Mouse (Mus musculus) gastrocnemius, postnatal 14 days (tissue): ENCODE data around the gene Cuedc2. TPM values are rescaled to one million over a fixed set of nuclear protein-coding genes. Genes with fewer than 3 reads are reported as not detected.

Experiments
- DNase-seq: peaks from one replicate; pipeline ENCODE4 v3.0.0; 2021; ENCODE audit warnings: mixed read lengths
- intact Hi-C: fragments of 180-260 bp; cut with DNase I; formaldehyde crosslinking; loops from one replicate; pipeline ENCODE4 v1.15.1; 2025; ENCODE audit warnings: low total_unique reads
- total RNA-seq, 2 experiments: library from RNA; stranded (reverse); gene quantifications; 2 replicates each; pipeline ENCODE4 v1.2.3; 2021

Cuedc2 gene
- total RNA-seq, 2 experiments from 2014 or later = 68.7 to 79.0 TPM

- intact Hi-C loops = no loop called here
- peak; percentile 3 for DNase-seq
Observed at GRCm38 (mm10) chr19:46324366-46324765, 14.1 kb downstream of the Cuedc2 start.

GRCm38 (mm10) chr19:46323716-46324115 lies 14.8 kb downstream of the Cuedc2 start:
- intact Hi-C loops = no loop called here
- DNase-seq = peak; percentile 1

GRCm38 (mm10) chr19:46322996-46323572 lies 15.4 kb downstream of the Cuedc2 start:
- intact Hi-C loops = no loop called here
- no peak for DNase-seq

- intact Hi-C loops = no loop called here
- peak; percentile 2 for DNase-seq
Observed at GRCm38 (mm10) chr19:46322144-46322995, 16.1 kb downstream of the Cuedc2 start.

- intact Hi-C loops = no loop called here
- peak; percentile 8 for DNase-seq
Observed at GRCm38 (mm10) chr19:46321101-46321943, 17.2 kb downstream of the Cuedc2 start.

GRCm38 (mm10) chr19:46320076-46320785 lies 18.3 kb downstream of the Cuedc2 start:
- DNase-seq = no peak
- intact Hi-C loops = no loop called here

GRCm38 (mm10) chr19:46318586-46319378 lies 19.7 kb downstream of the Cuedc2 start:
- peak; percentile 68 for DNase-seq
- intact Hi-C loops = no loop called here

GRCm38 (mm10) chr19:46318031-46318471 lies 20.5 kb downstream of the Cuedc2 start:
- DNase-seq = peak; percentile 23
- intact Hi-C loops = no loop called here

GRCm38 (mm10) chr19:46317546-46317885 lies 21.0 kb downstream of the Cuedc2 start:
- peak; percentile 3 for DNase-seq
- intact Hi-C loops = no loop called here

- peak; percentile 6 for DNase-seq
- intact Hi-C loops = no loop called here
Observed at GRCm38 (mm10) chr19:46316846-46317545, 21.5 kb downstream of the Cuedc2 start.

- no peak for DNase-seq
- intact Hi-C loops = no loop called here
Observed at GRCm38 (mm10) chr19:46315752-46316610, 22.5 kb downstream of the Cuedc2 start.

- DNase-seq = no peak
- intact Hi-C loops = no loop called here
Observed at GRCm38 (mm10) chr19:46314872-46315742, 23.4 kb downstream of the Cuedc2 start.

- DNase-seq = peak; percentile 3
- intact Hi-C loops = no loop called here
Observed at GRCm38 (mm10) chr19:46314151-46314601, 24.3 kb downstream of the Cuedc2 start.

- intact Hi-C loops = no loop called here
- DNase-seq = no peak
Observed at GRCm38 (mm10) chr19:46313591-46313990, 24.9 kb downstream of the Cuedc2 start.

GRCm38 (mm10) chr19:46313116-46313515 lies 25.4 kb downstream of the Cuedc2 start:
- intact Hi-C loops = no loop called here

GRCm38 (mm10) chr19:46312566-46312965 lies 25.9 kb downstream of the Cuedc2 start:
- DNase-seq = peak; percentile 2
- intact Hi-C loops = no loop called here

More at GRCm38 (mm10) chr19:46313116-46313515, 25.4 kb downstream of the Cuedc2 start:
- no peak for DNase-seq
